11 mouse cellular contexts compared by ENCODE assay signal in genomic region chr15:36937067-36937657, GRCm38 (mm10).
DNase-seq lines count a peak whose midpoint lies in the region; ATAC-seq and TF ChIP-seq lines count a peak whose summit lies in the region.
"Had no signal": no experiment of that assay in that cellular context is flagged by ENCODE, and none has a peak within 500 bp of the region (broad histone marks: within the 10 kb centered on the region; RNA-seq: fewer than 3 reads in every experiment).

No protein-coding gene starts in this region.

- no peak for TF ChIP-seq EP300 in lung, postnatal 0 days (IDR thresholded peaks at IDR 0.05)

- DNase-seq in forebrain, embryonic 10.5 days (ENCODE audit: extremely low spot score, low spot score) = no peak
- DNase-seq in lung, postnatal 0 days (ENCODE audit: low spot score) = peak; percentile 9
- DNase-seq in lung, postnatal 4 days = no peak
- DNase-seq in embryonic facial prominence, embryonic 10.5 days (ENCODE audit: low spot score) = no peak
- DNase-seq in naive thymus-derived CD4-positive, alpha-beta T cell, adult 2 months (ENCODE audit: low read depth) = peak; percentile 40
- DNase-seq in thymus, postnatal 4 days = no peak
- DNase-seq: heart, adult 11 months; kidney, postnatal 10 days; right cerebral cortex, postnatal 25 days had no signal

- H3K9me3 ChIP-seq in forebrain, embryonic 10.5 days = no peaks in the 10 kb centered on the region
- H3K9me3 ChIP-seq in forebrain, embryonic 12.5 days = no peaks in the 10 kb centered on the region
- no peaks in the 10 kb centered on the region for H3K9me3 ChIP-seq in lung, postnatal 0 days (ENCODE audit: low read length)
- no peaks in the 10 kb centered on the region for H3K9me3 ChIP-seq in embryonic facial prominence, embryonic 10.5 days
- H3K9me3 ChIP-seq: limb, embryonic 13.5 days had no signal

- H3K4me1 ChIP-seq in forebrain, embryonic 10.5 days = peaks cover 27% of the 10 kb centered on the region
- peaks cover 15% of the 10 kb centered on the region for H3K4me1 ChIP-seq in forebrain, embryonic 12.5 days
- H3K4me1 ChIP-seq in lung, postnatal 0 days (ENCODE audit: insufficient read depth, low read depth, low read length) = peaks cover 3% of the 10 kb centered on the region; the same call in 1 of the 2 replicates
- H3K4me1 ChIP-seq in embryonic facial prominence, embryonic 10.5 days = peaks cover 37% of the 10 kb centered on the region

- no peak for ATAC-seq in forebrain, embryonic 12.5 days (ENCODE audit: low FRiP score)
- ATAC-seq in lung, postnatal 0 days = no peak

- H3K27ac ChIP-seq in forebrain, embryonic 10.5 days = peak overlapping the region; percentile 97; the same call in 1 of the 2 replicates
- H3K27ac ChIP-seq in forebrain, embryonic 12.5 days = no peak overlapping the region
- H3K27ac ChIP-seq in lung, postnatal 0 days (ENCODE audit: low read length) = no peak overlapping the region
- H3K27ac ChIP-seq in embryonic facial prominence, embryonic 10.5 days (replicated peaks) = peak overlapping the region; percentile 89

- no peak overlapping the region for H3K4me3 ChIP-seq in forebrain, embryonic 10.5 days
- no peak overlapping the region for H3K4me3 ChIP-seq in forebrain, embryonic 12.5 days (replicated peaks)
- no peak overlapping the region for H3K4me3 ChIP-seq in lung, postnatal 0 days (ENCODE audit: low read depth, low read length)
- no peak overlapping the region for H3K4me3 ChIP-seq in embryonic facial prominence, embryonic 10.5 days

- 78% methylated on average over 11 of the region's 11 CpGs for WGBS in forebrain, embryonic 10.5 days
- 91% methylated on average over 11 of the region's 11 CpGs for WGBS in forebrain, embryonic 12.5 days
- 78% methylated on average over 11 of the region's 11 CpGs for WGBS in lung, postnatal 0 days
- 76% methylated on average over 11 of the region's 11 CpGs for WGBS in embryonic facial prominence, embryonic 10.5 days

- H3K27me3 ChIP-seq in forebrain, embryonic 10.5 days (ENCODE audit: poor library complexity, severe bottlenecking) = no peaks in the 10 kb centered on the region
- H3K27me3 ChIP-seq in forebrain, embryonic 12.5 days = no peaks in the 10 kb centered on the region
- H3K27me3 ChIP-seq in lung, postnatal 0 days (replicated peaks; ENCODE audit: insufficient read depth, low read length) = no peaks in the 10 kb centered on the region
- no peaks in the 10 kb centered on the region; the same call in 1 of the 2 replicates for H3K27me3 ChIP-seq in embryonic facial prominence, embryonic 10.5 days (replicated peaks; ENCODE audit: low read depth, poor library complexity, severe bottlenecking)
- H3K27me3 ChIP-seq: limb, embryonic 13.5 days had no signal

- H3K4me2 ChIP-seq in forebrain, embryonic 12.5 days = no peak overlapping the region
- no peak overlapping the region for H3K4me2 ChIP-seq in lung, postnatal 0 days (replicated peaks; ENCODE audit: low read depth, low read length)

- H3K9ac ChIP-seq in forebrain, embryonic 12.5 days = no peak overlapping the region
- H3K9ac ChIP-seq in lung, postnatal 0 days (replicated peaks; ENCODE audit: low read depth) = no peak overlapping the region

- no peaks in the 10 kb centered on the region for H3K36me3 ChIP-seq in forebrain, embryonic 10.5 days (replicated peaks)
- no peaks in the 10 kb centered on the region for H3K36me3 ChIP-seq in forebrain, embryonic 12.5 days (replicated peaks)
- no peaks in the 10 kb centered on the region for H3K36me3 ChIP-seq in lung, postnatal 0 days (ENCODE audit: insufficient read depth, low read length)
- H3K36me3 ChIP-seq in embryonic facial prominence, embryonic 10.5 days (replicated peaks) = no peaks in the 10 kb centered on the region
- H3K36me3 ChIP-seq: limb, embryonic 13.5 days had no signal

- no peak for TF ChIP-seq CTCF in lung, postnatal 0 days (IDR thresholded peaks at IDR 0.05)

Comparison
In these comparisons a context has a peak if more than half of its experiments do, and no peak if none do; other contexts are left out.
1. DNase-seq: peak in lung, postnatal 0 days (single experiment) and naive thymus-derived CD4-positive, alpha-beta T cell, adult 2 months (single experiment); none in forebrain, embryonic 10.5 days (single experiment), lung, postnatal 4 days (0 of 2), embryonic facial prominence, embryonic 10.5 days (single experiment) and thymus, postnatal 4 days (single experiment).
2. H3K27ac ChIP-seq: peak in forebrain, embryonic 10.5 days (single experiment) and embryonic facial prominence, embryonic 10.5 days (single experiment); none in forebrain, embryonic 12.5 days (single experiment) and lung, postnatal 0 days (single experiment).